Mouse (Mus musculus) neural tube, embryonic 15.5 days (tissue): ENCODE measurements around the gene Dmtf1. TPM values are rescaled to one million over a fixed set of nuclear protein-coding genes. Genes with fewer than 3 reads are reported as not detected.

Source experiments
- ATAC-seq: fragments of 200-750 bp; cut with Nextera tagmentation; 2 replicates; pipeline ENCODE4 v1.8.0; 2017; ENCODE audit warnings: mild to moderate bottlenecking, moderate TSS enrichment, moderate library complexity; ENCODE audit not compliant: low FRiP score
- H3K27ac ChIP-seq: fragments of 300-500 bp; sonication (generic); replicated peaks from 2 replicates; pipeline ENCODE4 v1.5.1; 2015; ENCODE audit warnings: mild to moderate bottlenecking, inconsistent platforms
- H3K27me3 ChIP-seq: fragments of 300-500 bp; sonication (generic); replicated peaks from 2 replicates; pipeline ENCODE4 v1.6.1; 2015; ENCODE audit warnings: inconsistent platforms
- H3K36me3 ChIP-seq: fragments of 300-500 bp; sonication (generic); 2 replicates; pipeline ENCODE4 v1.6.1; 2015; ENCODE audit warnings: inconsistent platforms
- H3K4me1 ChIP-seq: fragments of 300-500 bp; sonication (generic); 2 replicates; pipeline ENCODE4 v1.6.1; 2015; ENCODE audit warnings: inconsistent platforms
- H3K4me2 ChIP-seq: fragments of 300-500 bp; sonication (generic); 2 replicates; pipeline ENCODE4 v1.6.1; 2015; ENCODE audit warnings: inconsistent platforms, mild to moderate bottlenecking, moderate library complexity
- H3K4me3 ChIP-seq: fragments of 300-500 bp; sonication (generic); replicated peaks from 2 replicates; pipeline ENCODE4 v1.5.1; 2015; ENCODE audit warnings: mild to moderate bottlenecking, inconsistent platforms
- H3K9ac ChIP-seq: fragments of 300-500 bp; sonication (generic); replicated peaks from 2 replicates; pipeline ENCODE4 v1.6.1; 2015; ENCODE audit warnings: mild to moderate bottlenecking, inconsistent platforms
- H3K9me3 ChIP-seq: fragments of 300-500 bp; sonication (generic); replicated peaks from 2 replicates; pipeline ENCODE4 v1.6.1; 2016; ENCODE audit warnings: inconsistent platforms
- WGBS: fragments of 180-500 bp; shearing (Covaris S2); methylation state at CpG from one replicate; pipeline ENCODE4 v1.1.7; 2015; ENCODE audit warnings: mixed read lengths; 5-methylcytosine and 5-hydroxymethylcytosine counted together
- polyA plus RNA-seq: library from polyadenylated mRNA; unstranded; fragments of >200 nt; fragmentation: Nextera tagmentation; extraction: Ambion mirVana; gene quantifications from 2 replicates; pipeline ENCODE4 v1.2.1, GENCODE M21; 2015

The Dmtf1 gene
- polyA plus RNA-seq, 1 experiment from 2014 or later, result 52.7 TPM

DNA sequence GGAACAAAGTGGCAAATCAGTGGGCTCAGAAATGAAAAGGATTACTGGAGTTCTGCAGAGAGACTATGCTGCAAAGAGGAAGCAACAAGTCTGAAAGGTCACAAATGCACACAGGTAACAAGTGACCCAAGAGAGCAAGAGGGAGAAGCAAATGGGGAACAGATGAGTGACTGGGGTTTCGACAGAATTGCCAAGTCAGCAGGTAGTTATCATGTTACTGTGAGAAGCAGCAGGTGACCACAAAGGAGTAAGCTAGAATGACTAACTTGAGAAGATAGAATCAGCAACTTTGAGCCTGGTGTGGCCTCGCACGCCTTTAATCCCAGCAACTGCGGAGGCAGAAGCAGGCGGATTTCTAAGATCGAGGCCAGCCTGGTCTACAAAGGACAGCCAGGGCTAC lies 19.2 kb downstream of the Dmtf1 start:
- Histone ChIP-seq H3K4me3 (no peak overlapping the region), H3K9me3 (no peaks in the 10 kb centered on the region), H3K36me3 (peaks cover 45% of the 10 kb centered on the region), H3K4me2 (no peak overlapping the region), H3K9ac (no peak overlapping the region), H3K4me1 (no peaks in the 10 kb centered on the region), H3K27ac (no peak overlapping the region), H3K27me3 (no peaks in the 10 kb centered on the region)
- no peak for ATAC-seq
- 94% methylated on average over 6 of the region's 6 CpGs for WGBS

DNA sequence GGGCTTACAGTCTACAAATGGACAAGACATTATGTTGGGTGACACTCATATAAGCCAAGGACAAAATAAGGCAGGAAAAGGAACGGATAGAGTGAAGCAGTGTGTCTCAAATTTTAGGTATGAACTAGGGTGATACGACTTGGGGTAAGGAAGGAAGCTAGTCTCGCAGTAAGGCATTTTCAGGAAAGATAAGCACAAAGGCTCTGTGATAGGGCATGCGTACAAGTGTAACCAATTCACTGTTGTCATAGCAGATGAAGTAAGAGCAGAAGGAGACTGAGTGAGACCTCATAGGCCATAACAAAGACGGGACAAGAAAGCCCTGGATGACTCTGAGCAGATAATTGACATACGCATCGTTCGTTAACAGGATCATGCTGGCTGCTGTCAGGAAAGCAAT lies 20.9 kb downstream of the Dmtf1 start:
- Histone ChIP-seq H3K9me3 (no peaks in the 10 kb centered on the region), H3K4me3 (no peak overlapping the region), H3K27me3 (no peaks in the 10 kb centered on the region), H3K9ac (no peak overlapping the region), H3K36me3 (peaks cover 49% of the 10 kb centered on the region), H3K4me1 (no peaks in the 10 kb centered on the region), H3K27ac (no peak overlapping the region), H3K4me2 (no peak overlapping the region)
- ATAC-seq, result no peak
- WGBS, result 96% methylated on average over 8 of the region's 8 CpGs

DNA sequence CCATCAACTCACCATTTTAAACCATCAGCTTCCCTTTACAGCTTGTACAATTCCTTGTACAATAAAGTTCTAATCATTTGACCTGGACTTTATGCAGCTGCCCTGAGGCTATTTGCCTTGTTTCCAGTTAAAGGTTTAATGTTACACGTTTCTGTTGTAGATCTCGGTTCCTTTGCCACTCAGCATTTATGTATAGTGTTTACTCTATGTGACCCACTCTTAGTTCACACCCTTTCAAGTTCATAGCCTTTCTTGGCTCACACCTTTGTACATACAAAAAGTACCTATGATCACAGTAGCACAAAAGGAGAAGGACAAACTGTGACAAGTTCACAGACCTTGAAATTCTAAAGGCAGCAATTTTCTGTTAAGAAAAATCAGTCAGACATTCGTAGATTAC lies 26.0 kb downstream of the Dmtf1 start:
- H3K36me3 ChIP-seq, result peaks cover 44% of the 10 kb centered on the region

DNA sequence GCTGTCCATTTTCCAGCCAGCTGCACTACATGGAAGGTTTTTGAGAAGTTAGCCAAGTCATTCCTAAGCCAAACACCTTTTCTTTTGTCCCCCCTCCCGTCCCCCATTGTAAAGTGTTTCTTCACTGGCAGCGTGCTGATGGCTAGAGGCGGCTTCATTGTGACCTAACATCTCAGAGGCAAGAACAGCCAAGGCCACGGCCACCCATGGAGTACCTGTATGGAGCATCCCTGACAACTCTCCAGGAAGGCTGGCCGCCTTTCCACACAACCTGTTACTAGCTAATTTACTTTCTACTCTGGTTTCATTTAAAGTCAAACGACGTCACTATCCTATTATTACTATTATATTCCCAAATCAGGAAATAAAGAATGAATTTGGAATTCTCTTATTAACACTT lies 29.8 kb downstream of the Dmtf1 start:
- Histone ChIP-seq H3K4me3 (no peak overlapping the region), H3K4me2 (no peak overlapping the region), H3K27ac (no peak overlapping the region), H3K27me3 (no peaks in the 10 kb centered on the region), H3K9me3 (no peaks in the 10 kb centered on the region), H3K4me1 (no peaks in the 10 kb centered on the region), H3K36me3 (peaks cover 50% of the 10 kb centered on the region), H3K9ac (no peak overlapping the region)
- no peak for ATAC-seq
- WGBS, result 80% methylated on average over 7 of the region's 7 CpGs

More for the DNA sequence above, 26.0 kb downstream of the Dmtf1 start:
- Histone ChIP-seq H3K27me3 (no peaks in the 10 kb centered on the region), H3K9me3 (no peaks in the 10 kb centered on the region), H3K27ac (no peak overlapping the region), H3K4me3 (no peak overlapping the region), H3K4me2 (no peak overlapping the region), H3K4me1 (no peaks in the 10 kb centered on the region), H3K9ac (no peak overlapping the region)
- no peak for ATAC-seq
- 88% methylated on average over 3 of the region's 3 CpGs for WGBS

DNA sequence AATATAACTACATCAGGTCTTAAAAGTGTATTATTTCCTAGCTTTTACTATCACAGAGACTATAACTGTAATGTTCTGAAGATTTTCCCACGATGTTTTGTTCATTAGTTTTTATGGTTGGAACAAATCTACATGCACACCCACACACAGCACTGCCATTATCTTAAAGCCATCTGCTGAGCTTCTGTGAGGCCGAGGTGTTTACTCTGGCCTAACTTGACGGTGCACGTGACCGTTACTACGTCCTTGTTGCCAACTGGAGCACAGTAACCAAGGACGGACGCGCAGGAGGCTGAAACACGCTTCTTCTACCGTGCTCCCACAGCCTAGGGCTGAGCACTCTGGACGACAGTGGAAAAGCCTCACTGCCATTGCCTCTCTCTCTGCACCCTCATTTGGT lies 33.0 kb downstream of the Dmtf1 start:
- Histone ChIP-seq H3K27ac (no peak overlapping the region), H3K36me3 (peaks cover 45% of the 10 kb centered on the region), H3K9me3 (no peaks in the 10 kb centered on the region), H3K4me2 (no peak overlapping the region), H3K9ac (no peak overlapping the region), H3K27me3 (no peaks in the 10 kb centered on the region), H3K4me1 (no peaks in the 10 kb centered on the region), H3K4me3 (no peak overlapping the region)
- ATAC-seq, result no peak
- 84% methylated on average over 12 of the region's 12 CpGs for WGBS

DNA sequence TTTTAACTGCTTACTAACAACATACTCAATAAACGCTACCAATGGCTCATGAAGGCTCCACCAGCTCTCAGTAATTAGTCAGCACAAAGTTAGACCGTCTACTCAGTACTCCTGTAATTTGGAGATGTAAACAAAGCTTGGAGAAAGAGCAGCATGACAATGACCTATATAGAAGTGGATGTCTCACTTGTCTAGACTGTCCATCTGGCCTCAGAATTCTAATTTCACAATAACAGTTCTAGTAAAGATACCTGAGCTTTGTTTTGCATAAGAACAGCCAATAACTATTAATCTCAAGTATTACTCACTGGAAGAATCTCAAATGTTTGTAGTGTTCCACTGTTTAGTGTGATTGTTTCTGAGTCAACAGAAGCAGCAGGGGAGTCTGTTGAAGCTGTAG lies 37.4 kb downstream of the Dmtf1 start:
- no peak for ATAC-seq
- Histone ChIP-seq H3K9me3 (no peaks in the 10 kb centered on the region), H3K9ac (no peak overlapping the region), H3K27ac (no peak overlapping the region), H3K4me3 (no peak overlapping the region), H3K4me1 (no peaks in the 10 kb centered on the region), H3K4me2 (no peak overlapping the region), H3K36me3 (peaks cover 67% of the 10 kb centered on the region), H3K27me3 (no peaks in the 10 kb centered on the region)
- 82% methylated on average over 2 of the region's 2 CpGs for WGBS

DNA sequence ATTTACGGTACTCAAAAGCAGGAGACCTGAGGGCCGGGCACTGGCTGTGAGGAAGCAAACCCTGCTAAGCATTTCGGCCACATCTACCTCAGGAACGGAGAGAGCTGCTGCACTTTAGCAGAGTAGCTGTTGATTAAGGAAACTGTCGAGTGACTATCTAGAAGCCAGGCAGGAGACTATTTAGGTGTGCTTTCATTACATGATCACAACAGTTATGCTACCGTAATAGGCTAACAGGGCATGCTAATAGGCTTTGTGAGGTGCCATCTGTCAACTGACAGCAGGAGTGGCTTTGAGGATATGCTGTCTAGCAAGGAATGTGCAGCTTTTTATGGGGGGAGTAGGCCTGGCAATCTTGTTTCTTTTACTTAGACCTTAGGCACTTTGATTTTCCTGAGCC lies 47.4 kb downstream of the Dmtf1 start:
- Histone ChIP-seq H3K4me3 (no peak overlapping the region), H3K27ac (no peak overlapping the region), H3K4me1 (no peaks in the 10 kb centered on the region), H3K9me3 (no peaks in the 10 kb centered on the region), H3K36me3 (peaks cover 17% of the 10 kb centered on the region), H3K27me3 (no peaks in the 10 kb centered on the region), H3K4me2 (no peak overlapping the region), H3K9ac (no peak overlapping the region)
- WGBS, result 44% methylated on average over 6 of the region's 6 CpGs
- ATAC-seq, result no peak

DNA sequence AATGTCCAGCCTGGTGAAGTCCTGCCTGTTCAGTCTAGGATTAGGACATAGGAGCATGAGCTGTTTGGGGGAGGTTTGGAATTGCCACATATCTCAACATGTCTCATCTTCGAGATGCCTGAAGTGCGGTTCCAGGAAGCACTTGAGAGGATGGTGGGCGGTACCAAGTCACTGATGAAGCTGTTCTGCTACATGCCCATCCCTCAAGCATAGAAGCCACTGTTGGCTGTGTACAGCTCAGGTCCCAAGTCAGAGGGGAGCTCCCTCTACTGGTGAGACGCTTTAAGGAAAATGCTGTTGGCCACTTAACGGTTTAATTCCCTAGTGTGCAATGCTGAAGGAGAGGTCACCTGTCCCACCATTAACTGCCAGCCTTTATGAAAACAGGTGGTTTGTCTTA lies 49.8 kb downstream of the Dmtf1 start:
- Histone ChIP-seq H3K27ac (no peak overlapping the region), H3K36me3 (no peaks in the 10 kb centered on the region), H3K9ac (no peak overlapping the region), H3K27me3 (no peaks in the 10 kb centered on the region), H3K4me3 (no peak overlapping the region), H3K4me1 (no peaks in the 10 kb centered on the region), H3K4me2 (no peak overlapping the region), H3K9me3 (no peaks in the 10 kb centered on the region)
- WGBS, result 17% methylated on average over 5 of the region's 5 CpGs
- peak; percentile 38; the same call in 1 of the 2 replicates for ATAC-seq

DNA sequence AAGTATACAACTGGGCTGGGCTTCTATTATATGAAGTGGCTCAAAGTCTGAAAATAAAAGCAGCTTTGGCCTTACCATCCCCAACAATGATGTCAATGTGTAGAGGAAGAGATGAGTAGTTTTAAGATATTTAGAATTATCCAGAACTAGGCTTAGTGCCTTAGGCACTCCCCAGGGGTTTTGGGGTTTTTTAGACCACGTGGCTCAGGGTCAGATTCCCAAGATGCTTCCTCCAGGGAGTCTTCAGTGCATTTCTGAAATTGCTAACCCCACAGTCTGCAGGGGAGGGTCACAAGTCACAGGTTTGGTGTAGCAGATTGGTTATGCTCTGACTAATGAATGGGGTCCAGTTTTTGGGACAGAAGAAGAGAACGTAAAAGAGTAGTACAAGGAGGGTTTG lies 50.3 kb downstream of the Dmtf1 start:
- no peaks in the 10 kb centered on the region for H3K36me3 ChIP-seq

DNA sequence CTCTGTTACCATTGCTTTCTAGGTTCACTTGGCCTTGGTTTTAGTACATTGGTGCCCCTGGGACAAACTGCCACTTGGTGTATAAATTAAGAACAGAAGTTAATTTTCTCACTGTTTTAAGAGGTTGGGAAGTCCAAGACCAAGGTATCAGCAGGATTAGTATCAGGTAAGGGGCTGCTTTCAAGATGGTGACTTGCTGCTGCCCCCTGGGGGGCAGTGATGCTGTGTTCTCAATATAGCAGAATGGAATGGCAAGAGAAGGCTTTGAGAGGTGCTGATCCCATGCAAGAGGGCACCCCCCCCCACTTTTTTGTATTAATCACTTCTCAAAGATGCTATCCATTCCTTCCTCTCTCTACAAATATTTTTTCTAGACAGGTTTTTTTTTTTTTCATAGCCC lies 52.0 kb downstream of the Dmtf1 start:
- H3K4me3 ChIP-seq, result no peak overlapping the region
- no peaks in the 10 kb centered on the region for H3K9me3 ChIP-seq
- no peak overlapping the region for H3K27ac ChIP-seq
- H3K27me3 ChIP-seq, result no peaks in the 10 kb centered on the region
- H3K36me3 ChIP-seq, result no peaks in the 10 kb centered on the region
- H3K4me2 ChIP-seq, result no peak overlapping the region
- H3K9ac ChIP-seq, result no peak overlapping the region
- no peaks in the 10 kb centered on the region for H3K4me1 ChIP-seq
- ATAC-seq, result no peak

More for the DNA sequence above, 50.3 kb downstream of the Dmtf1 start:
- H3K27ac ChIP-seq, result no peak overlapping the region
- no peak overlapping the region for H3K4me2 ChIP-seq
- H3K4me1 ChIP-seq, result no peaks in the 10 kb centered on the region
- H3K9me3 ChIP-seq, result no peaks in the 10 kb centered on the region
- H3K4me3 ChIP-seq, result no peak overlapping the region
- ATAC-seq, result no peak
- H3K9ac ChIP-seq, result no peak overlapping the region
- no peaks in the 10 kb centered on the region for H3K27me3 ChIP-seq
- WGBS, result 61% methylated on average over 2 of the region's 2 CpGs

DNA sequence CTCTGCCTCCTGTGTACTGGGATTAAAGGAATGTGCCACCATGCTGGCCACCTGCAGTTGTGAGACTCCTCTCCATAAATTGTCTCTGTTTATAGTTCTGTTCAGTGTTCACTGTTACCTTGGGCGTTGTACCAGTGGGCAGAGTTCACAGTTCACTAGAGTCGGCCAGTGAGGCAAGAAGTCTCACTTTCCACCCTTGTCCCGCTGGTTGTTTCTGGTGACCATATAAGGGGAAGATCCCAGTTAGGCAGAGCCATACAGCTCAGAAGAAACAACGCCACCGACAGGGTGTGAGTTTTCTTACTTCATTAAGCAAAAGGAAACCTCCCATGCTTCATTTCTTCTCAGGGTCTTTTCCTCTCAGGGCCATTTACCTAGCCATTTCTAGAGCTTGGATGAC lies 53.1 kb downstream of the Dmtf1 start:
- H3K27me3 ChIP-seq, result no peaks in the 10 kb centered on the region
- 83% methylated on average over 5 of the region's 5 CpGs for WGBS
- no peak overlapping the region for H3K9ac ChIP-seq
- H3K27ac ChIP-seq, result no peak overlapping the region
- no peak overlapping the region for H3K4me2 ChIP-seq
- H3K9me3 ChIP-seq, result no peaks in the 10 kb centered on the region
- ATAC-seq, result no peak
- no peaks in the 10 kb centered on the region for H3K36me3 ChIP-seq
- H3K4me1 ChIP-seq, result no peaks in the 10 kb centered on the region
- H3K4me3 ChIP-seq, result no peak overlapping the region

DNA sequence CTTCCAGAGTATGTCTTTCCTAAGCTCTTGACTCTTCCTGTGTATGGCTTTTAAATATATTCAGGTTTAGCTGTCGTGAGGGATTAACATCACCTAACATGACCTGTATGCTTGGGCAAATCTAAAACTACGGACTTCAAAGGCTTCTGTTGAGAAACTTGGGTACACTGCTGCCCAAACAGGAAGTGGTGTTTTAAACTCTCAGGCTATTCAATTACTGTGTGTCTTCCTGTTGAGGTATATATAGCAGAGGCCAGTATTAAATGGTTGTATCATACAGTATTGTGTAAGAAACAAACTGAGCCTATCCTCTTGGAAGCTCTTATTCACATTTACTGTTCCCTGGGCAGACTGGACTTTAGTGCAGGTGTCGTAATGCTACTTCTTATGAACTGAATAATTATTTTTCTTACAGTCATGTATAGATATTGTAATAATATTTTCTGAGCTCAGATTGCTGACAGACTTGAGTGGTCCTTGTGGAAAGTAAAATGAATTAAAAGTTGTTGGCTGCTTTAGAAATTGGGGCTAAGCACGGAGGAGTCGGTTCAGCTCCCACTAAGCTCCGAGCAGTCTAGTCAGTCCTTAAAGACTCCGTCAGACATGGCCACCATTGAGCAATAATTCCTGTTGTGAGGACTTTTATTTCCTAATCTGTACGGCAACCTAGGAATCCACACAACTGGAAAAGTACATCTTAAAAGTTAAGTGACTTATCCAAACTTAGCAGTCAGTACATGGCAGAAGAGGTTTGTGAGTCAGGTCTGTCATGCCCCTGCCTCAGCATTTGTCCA lies 54.1 kb downstream of the Dmtf1 start:
- ATAC-seq, result no peak
- WGBS, result 85% methylated on average over 8 of the region's 8 CpGs
- H3K9ac ChIP-seq, result no peak overlapping the region
- no peaks in the 10 kb centered on the region for H3K9me3 ChIP-seq
- no peak overlapping the region for H3K27ac ChIP-seq
- H3K4me1 ChIP-seq, result no peaks in the 10 kb centered on the region
- H3K4me2 ChIP-seq, result no peak overlapping the region
- no peak overlapping the region for H3K4me3 ChIP-seq
- H3K27me3 ChIP-seq, result no peaks in the 10 kb centered on the region
- H3K36me3 ChIP-seq, result no peaks in the 10 kb centered on the region
